Mouse (Mus musculus): Measurements from ENCODE around the gene Foxp1. TPM values are rescaled to one million over a fixed set of nuclear protein-coding genes. Genes with fewer than 3 reads are reported as not detected.
A peak's percentile ranks its signal among the peaks of the same experiment; 100 is the strongest.

Foxp1 gene
- polyA plus RNA-seq, 1 experiment from 2014 or later, result 121 TPM

DNA sequence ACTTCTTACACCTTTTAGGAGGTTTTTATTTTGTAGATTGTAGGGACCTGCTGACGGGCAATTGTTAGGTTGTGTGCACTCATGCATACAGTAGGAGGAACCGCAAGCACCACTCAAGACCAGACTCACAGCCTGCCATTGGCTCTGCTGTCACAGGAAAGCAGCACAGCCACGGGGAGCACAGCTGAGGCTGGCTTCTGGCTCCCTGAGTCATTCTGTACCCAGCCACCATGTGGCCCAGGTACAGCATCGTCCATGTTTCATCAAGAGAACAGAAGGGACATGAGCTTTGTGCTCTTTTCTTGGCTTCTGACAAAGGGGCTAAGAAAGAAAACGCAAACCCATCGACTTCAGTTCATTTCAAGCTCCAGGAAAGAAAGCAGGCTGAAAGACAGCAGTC lies 541.3 kb downstream of the Foxp1 start:
- 81% methylated on average over 6 of the region's 6 CpGs for WGBS
- ATAC-seq, result no peak
- H3K27me3 ChIP-seq (replicated peaks; ENCODE audit: insufficient read depth, low read length), result no peaks in the 10 kb centered on the region

DNA sequence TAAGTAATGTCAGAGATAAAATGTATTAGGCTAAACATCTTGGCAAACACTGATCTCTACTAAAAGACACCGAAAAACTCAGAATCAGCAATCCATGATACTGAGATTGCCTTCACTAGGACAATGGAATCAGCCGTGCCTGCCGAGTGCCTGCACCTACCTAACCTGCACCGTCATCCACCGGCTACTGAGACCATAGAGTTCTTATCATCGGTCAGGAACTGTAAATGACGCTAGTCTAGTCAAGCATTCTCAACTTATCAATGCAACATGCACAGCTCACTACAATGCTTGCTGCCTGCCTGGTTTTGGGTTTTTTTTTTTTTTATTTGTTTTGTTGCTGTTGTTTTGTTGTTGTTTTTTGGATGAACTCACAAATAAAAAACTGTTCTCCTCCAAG lies 542.1 kb downstream of the Foxp1 start:
- WGBS, result 73% methylated on average over 7 of the region's 7 CpGs
- DNase-seq (ENCODE audit: low spot score) (no peak), ATAC-seq (no peak)
- Histone ChIP-seq H3K9ac (replicated peaks; ENCODE audit: low read depth) (no peak overlapping the region), H3K27ac (ENCODE audit: low read length) (no peak overlapping the region), H3K4me1 (ENCODE audit: insufficient read depth, low read depth, low read length) (peaks cover 4% of the 10 kb centered on the region; the same call in 1 of the 2 replicates), H3K27me3 (replicated peaks; ENCODE audit: insufficient read depth, low read length) (no peaks in the 10 kb centered on the region), H3K9me3 (ENCODE audit: low read length) (no peaks in the 10 kb centered on the region), H3K4me2 (replicated peaks; ENCODE audit: low read depth, low read length) (no peak overlapping the region), H3K36me3 (ENCODE audit: insufficient read depth, low read length) (peaks cover 13% of the 10 kb centered on the region; the same call in 1 of the 2 replicates), H3K4me3 (ENCODE audit: low read depth, low read length) (no peak overlapping the region)
- no peak for TF ChIP-seq EP300 (IDR thresholded peaks at IDR 0.05)
- no peak for TF ChIP-seq CTCF (IDR thresholded peaks at IDR 0.05)

More for the DNA sequence above, 541.3 kb downstream of the Foxp1 start:
- no peaks in the 10 kb centered on the region for H3K9me3 ChIP-seq (ENCODE audit: low read length)
- H3K9ac ChIP-seq (replicated peaks; ENCODE audit: low read depth), result no peak overlapping the region
- no peak overlapping the region for H3K27ac ChIP-seq (ENCODE audit: low read length)
- peaks cover 13% of the 10 kb centered on the region; the same call in 1 of the 2 replicates for H3K36me3 ChIP-seq (ENCODE audit: insufficient read depth, low read length)
- H3K4me1 ChIP-seq (ENCODE audit: insufficient read depth, low read depth, low read length), result peaks cover 5% of the 10 kb centered on the region; the same call in 1 of the 2 replicates
- no peak for DNase-seq (ENCODE audit: low spot score)
- TF ChIP-seq CTCF (IDR thresholded peaks at IDR 0.05), result no peak
- TF ChIP-seq EP300 (IDR thresholded peaks at IDR 0.05), result no peak
- no peak overlapping the region for H3K4me2 ChIP-seq (replicated peaks; ENCODE audit: low read depth, low read length)
- H3K4me3 ChIP-seq (ENCODE audit: low read depth, low read length), result no peak overlapping the region

GRCm38 (mm10) chr6:98980001-98980400 lies 542.5 kb downstream of the Foxp1 start:
- Histone ChIP-seq H3K4me2 (replicated peaks; ENCODE audit: low read depth, low read length) (no peak overlapping the region), H3K27me3 (replicated peaks; ENCODE audit: insufficient read depth, low read length) (no peaks in the 10 kb centered on the region), H3K9me3 (ENCODE audit: low read length) (no peaks in the 10 kb centered on the region), H3K36me3 (ENCODE audit: insufficient read depth, low read length) (peaks cover 13% of the 10 kb centered on the region; the same call in 1 of the 2 replicates), H3K4me1 (ENCODE audit: insufficient read depth, low read depth, low read length) (no peaks in the 10 kb centered on the region; the same call in 1 of the 2 replicates), H3K27ac (ENCODE audit: low read length) (no peak overlapping the region), H3K9ac (replicated peaks; ENCODE audit: low read depth) (no peak overlapping the region), H3K4me3 (ENCODE audit: low read depth, low read length) (no peak overlapping the region)
- TF ChIP-seq EP300 (IDR thresholded peaks at IDR 0.05), result no peak
- TF ChIP-seq CTCF (IDR thresholded peaks at IDR 0.05), result no peak
- 86% methylated on average over 7 of the region's 7 CpGs for WGBS
- ATAC-seq (no peak), DNase-seq (ENCODE audit: low spot score) (no peak)

DNA sequence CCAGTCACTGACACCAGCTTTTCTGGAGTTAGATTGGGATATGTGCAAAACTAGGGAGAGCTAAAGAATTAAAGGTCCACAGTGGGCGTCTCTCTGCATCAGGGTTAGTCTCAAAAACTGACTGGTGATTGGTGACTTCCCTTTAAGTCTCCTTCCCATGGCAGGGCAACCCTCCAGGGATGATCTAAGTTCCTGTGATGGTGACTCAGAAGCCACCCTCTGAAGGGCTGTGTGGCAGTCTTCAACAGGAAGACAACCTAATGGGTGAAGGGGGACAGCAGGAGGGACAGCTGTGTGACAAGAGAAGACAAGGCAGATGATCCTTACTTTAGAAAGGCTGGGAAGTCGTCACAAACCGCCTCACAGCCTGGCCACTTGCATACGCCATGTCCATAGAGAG lies 544.7 kb downstream of the Foxp1 start:
- Histone ChIP-seq H3K4me1 (ENCODE audit: insufficient read depth, low read depth, low read length) (no peaks in the 10 kb centered on the region), H3K27me3 (replicated peaks; ENCODE audit: insufficient read depth, low read length) (no peaks in the 10 kb centered on the region), H3K9ac (replicated peaks; ENCODE audit: low read depth) (no peak overlapping the region), H3K9me3 (ENCODE audit: low read length) (no peaks in the 10 kb centered on the region), H3K27ac (ENCODE audit: low read length) (no peak overlapping the region), H3K4me2 (replicated peaks; ENCODE audit: low read depth, low read length) (no peak overlapping the region), H3K36me3 (ENCODE audit: insufficient read depth, low read length) (peaks cover 13% of the 10 kb centered on the region; the same call in 1 of the 2 replicates), H3K4me3 (ENCODE audit: low read depth, low read length) (no peak overlapping the region)
- DNase-seq (ENCODE audit: low spot score) (no peak), ATAC-seq (no peak)
- WGBS, result 88% methylated on average over 4 of the region's 4 CpGs
- no peak for TF ChIP-seq CTCF (IDR thresholded peaks at IDR 0.05)
- TF ChIP-seq EP300 (IDR thresholded peaks at IDR 0.05), result no peak

GRCm38 (mm10) chr6:98975918-98976317 lies 546.6 kb downstream of the Foxp1 start:
- WGBS, result 63% methylated on average over 6 of the region's 6 CpGs
- Histone ChIP-seq H3K4me1 (ENCODE audit: insufficient read depth, low read depth, low read length) (no peaks in the 10 kb centered on the region), H3K9ac (replicated peaks; ENCODE audit: low read depth) (no peak overlapping the region), H3K36me3 (ENCODE audit: insufficient read depth, low read length) (peaks cover 13% of the 10 kb centered on the region; the same call in 1 of the 2 replicates), H3K4me3 (ENCODE audit: low read depth, low read length) (no peak overlapping the region), H3K27me3 (replicated peaks; ENCODE audit: insufficient read depth, low read length) (no peaks in the 10 kb centered on the region), H3K27ac (ENCODE audit: low read length) (no peak overlapping the region), H3K4me2 (replicated peaks; ENCODE audit: low read depth, low read length) (no peak overlapping the region), H3K9me3 (ENCODE audit: low read length) (no peaks in the 10 kb centered on the region)
- ATAC-seq (no peak), DNase-seq (ENCODE audit: low spot score) (peak; percentile 52)
- TF ChIP-seq EP300 (IDR thresholded peaks at IDR 0.05), result no peak
- TF ChIP-seq CTCF (IDR thresholded peaks at IDR 0.05), result no peak

GRCm38 (mm10) chr6:98973433-98973832 lies 549.1 kb downstream of the Foxp1 start:
- H3K27me3 ChIP-seq (replicated peaks; ENCODE audit: insufficient read depth, low read length), result no peaks in the 10 kb centered on the region
- H3K9ac ChIP-seq (replicated peaks; ENCODE audit: low read depth), result no peak overlapping the region
- no peak for DNase-seq (ENCODE audit: low spot score)
- no peaks in the 10 kb centered on the region; the same call in 1 of the 2 replicates for H3K4me1 ChIP-seq (ENCODE audit: insufficient read depth, low read depth, low read length)
- peaks cover 13% of the 10 kb centered on the region; the same call in 1 of the 2 replicates for H3K36me3 ChIP-seq (ENCODE audit: insufficient read depth, low read length)
- TF ChIP-seq CTCF (IDR thresholded peaks at IDR 0.05), result no peak
- TF ChIP-seq EP300 (IDR thresholded peaks at IDR 0.05), result no peak
- no peak overlapping the region for H3K4me3 ChIP-seq (ENCODE audit: low read depth, low read length)
- no peak overlapping the region for H3K27ac ChIP-seq (ENCODE audit: low read length)
- H3K4me2 ChIP-seq (replicated peaks; ENCODE audit: low read depth, low read length), result no peak overlapping the region
- no peaks in the 10 kb centered on the region for H3K9me3 ChIP-seq (ENCODE audit: low read length)
- WGBS, result 94% methylated on average over 5 of the region's 5 CpGs
- ATAC-seq, result no peak

GRCm38 (mm10) chr6:98972404-98972803 lies 550.1 kb downstream of the Foxp1 start:
- ATAC-seq, result no peak
- WGBS, result 54% methylated on average over 7 of the region's 7 CpGs
- H3K4me2 ChIP-seq (replicated peaks; ENCODE audit: low read depth, low read length), result no peak overlapping the region
- DNase-seq (ENCODE audit: low spot score), result no peak
- no peak overlapping the region for H3K9ac ChIP-seq (replicated peaks; ENCODE audit: low read depth)
- no peaks in the 10 kb centered on the region for H3K27me3 ChIP-seq (replicated peaks; ENCODE audit: insufficient read depth, low read length)
- H3K4me3 ChIP-seq (ENCODE audit: low read depth, low read length), result no peak overlapping the region
- H3K27ac ChIP-seq (ENCODE audit: low read length), result no peak overlapping the region
- H3K4me1 ChIP-seq (ENCODE audit: insufficient read depth, low read depth, low read length), result no peaks in the 10 kb centered on the region; the same call in 1 of the 2 replicates
- no peak for TF ChIP-seq EP300 (IDR thresholded peaks at IDR 0.05)
- no peak for TF ChIP-seq CTCF (IDR thresholded peaks at IDR 0.05)
- H3K9me3 ChIP-seq (ENCODE audit: low read length), result no peaks in the 10 kb centered on the region
- H3K36me3 ChIP-seq (ENCODE audit: insufficient read depth, low read length), result peaks cover 11% of the 10 kb centered on the region; the same call in 1 of the 2 replicates
